Mouse (Mus musculus): Measurements from ENCODE around the gene Plekhb1. TPM values are rescaled to one million over a fixed set of nuclear protein-coding genes. Genes with fewer than 3 reads are reported as not detected.
A peak's percentile ranks its signal among the peaks of the same experiment; 100 is the strongest.

Gene Plekhb1
- 3.0 and 4.2 TPM in 2 replicates for polyA plus RNA-seq (2015; fragmentation: Nextera tagmentation; extraction: Ambion mirVana)

GRCm38 (mm10) chr7:100662231-100662630, at the start of gene Plekhb1:
TSS of gene Plekhb1 (minus strand) at chr7:100662414.
- Histone ChIP-seq H3K9me3 (no peaks in the 10 kb centered on the region), H3K9ac (no peak within 1 kb of the TSS), H3K4me2 (replicated peaks) (peak within 1 kb of the TSS; percentile 25; the same call in 1 of the 2 replicates), H3K4me1 (peaks cover 15% of the 10 kb centered on the region), H3K4me3 (no peak within 1 kb of the TSS), H3K27ac (0 out of 2 replicates have a peak within 1 kb of the TSS, but pooled peaks have one; percentile 15), H3K36me3 (no peaks in the 10 kb centered on the region), H3K27me3 (no peaks in the 10 kb centered on the region)
- ATAC-seq (ENCODE audit: low FRiP score, low read depth), result no peak
- WGBS, result 77% methylated on average over 8 of the region's 8 CpGs

- peak overlapping the region; percentile 91 for H3K4me2 ChIP-seq (replicated peaks)
These were observed 44.8 kb upstream of the Plekhb1 start for GRCm38 (mm10) chr7:100706883-100707480.

DNA sequence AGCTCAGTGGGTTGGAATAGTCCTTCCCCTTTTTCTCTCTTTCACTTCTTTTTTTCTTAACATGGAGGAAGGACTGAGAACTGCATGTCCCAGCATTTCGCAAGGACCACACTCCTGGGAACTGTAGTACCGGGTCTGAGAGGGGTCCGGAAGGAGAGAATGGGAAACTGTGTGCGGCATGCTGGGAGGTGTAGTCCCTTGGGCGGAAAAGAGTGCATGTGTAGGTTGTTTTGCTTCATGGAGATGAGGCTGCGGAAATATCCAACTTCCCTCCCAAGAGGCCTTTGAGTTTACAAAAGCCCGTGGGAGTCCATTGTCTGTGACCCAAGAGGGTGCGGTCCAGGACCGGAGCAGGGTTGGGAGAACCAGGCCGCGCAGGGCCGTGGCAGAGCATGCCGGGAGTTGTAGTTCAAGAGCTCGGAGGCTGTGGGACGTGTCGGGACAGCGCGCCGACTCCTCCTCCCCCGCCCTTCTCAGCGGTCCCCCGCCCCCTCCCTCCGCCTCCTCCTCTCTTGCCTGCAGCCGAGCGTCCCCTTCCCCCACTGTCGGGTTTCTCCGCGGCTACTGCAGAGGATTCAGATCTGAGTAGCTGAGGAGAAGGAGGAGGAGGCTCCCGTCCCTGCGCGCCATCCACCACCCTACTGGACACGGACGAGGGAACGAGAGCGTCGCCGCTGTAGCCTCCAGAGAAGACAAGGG, 44.1 kb upstream of the Plekhb1 start, which contains the start of gene Fam168a:
Gene Fam168a, plus strand, starts transcription at position 493 of the 699 bp plus-strand sequence.
- Histone ChIP-seq H3K9me3 (no peaks in the 10 kb centered on the region), H3K4me2 (replicated peaks) (peak within 1 kb of the TSS; percentile 91), H3K27ac (peak within 1 kb of the TSS; percentile 97), H3K4me1 (peaks cover 17% of the 10 kb centered on the region), H3K4me3 (peak within 1 kb of the TSS; percentile 90), H3K27me3 (no peaks in the 10 kb centered on the region), H3K9ac (peak within 1 kb of the TSS; percentile 94), H3K36me3 (no peaks in the 10 kb centered on the region)
- WGBS, result under 1% methylated on average over 36 of the region's 37 CpGs
- peak; percentile 98 for ATAC-seq (ENCODE audit: low FRiP score, low read depth)

More at GRCm38 (mm10) chr7:100706883-100707480, 44.8 kb upstream of the Plekhb1 start:
- no peaks in the 10 kb centered on the region for H3K9me3 ChIP-seq
- peak; percentile 33; the same call in 1 of the 2 replicates for ATAC-seq (ENCODE audit: low FRiP score, low read depth)
- H3K9ac ChIP-seq, result peak overlapping the region; percentile 94
- H3K27ac ChIP-seq, result peak overlapping the region; percentile 97
- 2% methylated on average over 23 of the region's 23 CpGs for WGBS
- no peaks in the 10 kb centered on the region for H3K27me3 ChIP-seq
- H3K4me1 ChIP-seq, result peaks cover 17% of the 10 kb centered on the region
- peak overlapping the region; percentile 90 for H3K4me3 ChIP-seq
- H3K36me3 ChIP-seq, result no peaks in the 10 kb centered on the region

GRCm38 (mm10) chr7:100699771-100700770, 37.9 kb upstream of the Plekhb1 start:
- Histone ChIP-seq H3K9me3 (no peaks in the 10 kb centered on the region), H3K4me2 (replicated peaks) (no peak overlapping the region), H3K36me3 (no peaks in the 10 kb centered on the region), H3K4me1 (no peaks in the 10 kb centered on the region), H3K9ac (no peak overlapping the region), H3K4me3 (no peak overlapping the region), H3K27ac (no peak overlapping the region), H3K27me3 (no peaks in the 10 kb centered on the region)
- WGBS, result 57% methylated on average over 8 of the region's 8 CpGs
- ATAC-seq (ENCODE audit: low FRiP score, low read depth), result no peak

DNA sequence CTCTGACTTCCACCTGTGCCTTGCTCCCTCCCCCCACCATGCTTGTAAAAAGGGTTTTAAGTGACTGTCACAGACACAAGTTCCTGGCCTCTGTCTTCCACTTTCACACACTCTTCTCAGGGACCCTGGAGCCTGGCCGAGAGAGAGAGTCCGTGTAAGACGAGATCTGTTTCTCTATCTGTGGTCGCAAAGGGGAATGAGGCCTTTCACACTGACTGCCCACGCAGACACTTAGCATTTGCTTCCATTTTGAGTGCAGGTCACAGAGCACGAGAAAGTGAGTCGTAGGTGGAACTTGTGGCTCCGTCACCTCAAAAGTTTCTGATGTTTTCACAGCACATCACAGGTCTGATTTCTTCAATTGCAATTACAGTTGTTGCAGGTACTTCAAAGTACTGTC, 31.0 kb upstream of the Plekhb1 start:
- Histone ChIP-seq H3K4me2 (replicated peaks) (no peak overlapping the region), H3K4me1 (no peaks in the 10 kb centered on the region), H3K4me3 (no peak overlapping the region), H3K9me3 (no peaks in the 10 kb centered on the region), H3K27me3 (no peaks in the 10 kb centered on the region), H3K36me3 (no peaks in the 10 kb centered on the region), H3K27ac (no peak overlapping the region), H3K9ac (no peak overlapping the region)
- no peak for ATAC-seq (ENCODE audit: low FRiP score, low read depth)
- 50% methylated on average over 8 of the region's 8 CpGs for WGBS

- H3K27ac ChIP-seq, result no peak overlapping the region
- H3K4me1 ChIP-seq, result no peaks in the 10 kb centered on the region
- no peak overlapping the region for H3K9ac ChIP-seq
- H3K36me3 ChIP-seq, result no peaks in the 10 kb centered on the region
- 71% methylated on average over 7 of the region's 7 CpGs for WGBS
- no peaks in the 10 kb centered on the region for H3K27me3 ChIP-seq
- H3K9me3 ChIP-seq, result no peaks in the 10 kb centered on the region
- H3K4me3 ChIP-seq, result no peak overlapping the region
- ATAC-seq (ENCODE audit: low FRiP score, low read depth), result peak; percentile 67
- no peak overlapping the region for H3K4me2 ChIP-seq (replicated peaks)
These were observed 26.3 kb upstream of the Plekhb1 start for GRCm38 (mm10) chr7:100688471-100688870.

- Histone ChIP-seq H3K4me1 (no peaks in the 10 kb centered on the region), H3K27me3 (no peaks in the 10 kb centered on the region), H3K9me3 (no peaks in the 10 kb centered on the region), H3K4me3 (no peak overlapping the region), H3K9ac (no peak overlapping the region), H3K4me2 (replicated peaks) (no peak overlapping the region), H3K27ac (no peak overlapping the region; the same call in 1 of the 2 replicates), H3K36me3 (no peaks in the 10 kb centered on the region)
- peak; percentile 77; the same call in 1 of the 2 replicates for ATAC-seq (ENCODE audit: low FRiP score, low read depth)
- WGBS, result 38% methylated on average over 13 of the region's 13 CpGs
These were observed 23.1 kb upstream of the Plekhb1 start for GRCm38 (mm10) chr7:100685061-100686030.

DNA sequence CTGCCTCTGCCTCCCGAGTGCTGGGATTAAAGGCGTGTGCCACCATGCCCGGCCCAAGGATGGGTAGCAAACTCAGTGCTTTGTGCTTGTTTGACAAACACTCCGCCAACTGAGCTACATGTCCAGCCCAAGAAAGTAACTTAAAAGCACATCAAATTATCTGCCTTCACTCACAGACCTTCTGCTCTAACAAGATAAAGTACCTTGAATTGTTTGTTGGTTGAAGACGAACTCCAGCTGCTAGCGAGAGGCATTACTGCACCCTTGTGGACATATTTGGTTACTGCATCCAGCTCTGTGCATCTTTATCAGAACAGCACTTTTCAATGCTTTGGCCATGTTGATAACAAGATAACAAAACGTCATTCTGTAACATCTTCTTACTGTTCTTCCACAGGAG, 22.3 kb upstream of the Plekhb1 start:
- H3K4me1 ChIP-seq, result peaks cover 1% of the 10 kb centered on the region
- ATAC-seq (ENCODE audit: low FRiP score, low read depth), result no peak
- no peak overlapping the region for H3K4me2 ChIP-seq (replicated peaks)
- no peaks in the 10 kb centered on the region for H3K36me3 ChIP-seq
- H3K9ac ChIP-seq, result no peak overlapping the region
- H3K27me3 ChIP-seq, result no peaks in the 10 kb centered on the region
- H3K27ac ChIP-seq, result no peak overlapping the region
- no peaks in the 10 kb centered on the region for H3K9me3 ChIP-seq
- 57% methylated on average over 7 of the region's 7 CpGs for WGBS
- H3K4me3 ChIP-seq, result no peak overlapping the region

DNA sequence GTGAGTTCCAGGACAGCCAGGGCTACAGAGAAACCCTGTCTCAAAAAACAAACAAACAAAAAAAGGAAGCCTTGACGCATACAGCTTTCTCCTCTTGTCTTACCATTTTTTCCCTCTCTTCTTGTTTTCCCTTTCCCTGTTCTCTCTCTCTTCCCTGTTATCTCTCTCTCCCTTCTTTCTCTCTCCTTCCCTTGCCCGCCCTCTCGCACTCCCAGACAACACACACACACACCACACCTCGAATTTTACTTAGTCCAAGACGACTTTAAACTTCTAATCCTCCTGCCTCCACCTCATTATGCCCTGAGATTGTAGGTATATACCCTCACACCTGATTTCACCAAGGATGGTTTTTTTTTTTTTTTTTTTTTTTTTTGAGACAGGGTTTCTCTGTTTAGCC, 21.9 kb upstream of the Plekhb1 start:
- Histone ChIP-seq H3K36me3 (no peaks in the 10 kb centered on the region), H3K9me3 (no peaks in the 10 kb centered on the region), H3K27me3 (no peaks in the 10 kb centered on the region), H3K4me1 (peaks cover 6% of the 10 kb centered on the region), H3K4me2 (replicated peaks) (no peak overlapping the region), H3K9ac (no peak overlapping the region), H3K4me3 (no peak overlapping the region), H3K27ac (no peak overlapping the region)
- no peak for ATAC-seq (ENCODE audit: low FRiP score, low read depth)
- WGBS, result 72% methylated on average over 5 of the region's 5 CpGs

DNA sequence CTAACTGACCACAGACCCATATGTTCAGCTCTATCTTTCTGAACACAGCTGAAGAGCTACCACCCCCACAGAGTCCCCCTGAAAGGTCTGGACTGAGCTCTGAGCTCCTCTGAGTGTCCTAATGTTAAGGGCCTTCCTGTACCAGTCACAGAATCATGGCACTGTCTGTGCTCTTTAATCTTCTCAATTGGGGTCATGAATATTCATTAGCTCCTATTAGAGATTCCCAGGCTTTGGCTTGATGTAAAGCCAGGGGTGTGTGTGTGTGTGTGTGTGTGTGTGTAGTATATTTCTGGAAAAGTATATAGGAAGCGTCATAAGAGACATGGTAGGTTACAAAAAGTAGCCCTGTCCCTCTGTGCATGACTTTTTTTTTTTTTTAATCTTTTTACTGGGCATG, 21.0 kb upstream of the Plekhb1 start:
- 92% methylated on average over 1 of the region's 1 CpGs for whole genome bisulfite sequencing
- Histone ChIP-seq H3K27me3 (no peaks in the 10 kb centered on the region), H3K4me2 (replicated peaks) (no peak overlapping the region), H3K9ac (no peak overlapping the region), H3K4me1 (peaks cover 14% of the 10 kb centered on the region), H3K27ac (no peak overlapping the region), H3K9me3 (no peaks in the 10 kb centered on the region), H3K4me3 (no peak overlapping the region), H3K36me3 (no peaks in the 10 kb centered on the region)
- ATAC-seq (ENCODE audit: low FRiP score, low read depth), result no peak

DNA sequence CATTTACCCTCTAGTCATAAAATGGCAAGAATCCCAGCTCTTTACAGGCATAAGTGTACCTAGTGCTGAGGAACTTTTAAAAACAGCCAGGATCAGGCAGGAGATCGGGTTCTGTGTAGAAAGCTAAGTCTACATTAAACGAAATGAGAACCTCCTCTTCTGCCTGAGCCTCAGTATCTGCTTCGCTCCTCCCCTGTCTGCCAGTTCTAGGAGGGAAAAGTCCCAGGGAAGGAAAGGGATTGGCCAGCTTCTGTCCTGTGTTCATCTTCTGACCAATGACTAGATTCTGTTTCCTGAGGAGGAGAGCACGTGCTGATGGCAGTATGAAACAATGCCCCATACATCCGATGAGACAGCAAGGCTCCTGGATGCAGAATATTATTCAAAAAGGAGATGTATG, 18.9 kb upstream of the Plekhb1 start:
- no peak overlapping the region for H3K9ac ChIP-seq
- no peak overlapping the region for H3K27ac ChIP-seq
- peaks cover 16% of the 10 kb centered on the region for H3K4me1 ChIP-seq
- no peak overlapping the region for H3K4me2 ChIP-seq (replicated peaks)
- 61% methylated on average over 5 of the region's 5 CpGs for WGBS
- H3K9me3 ChIP-seq, result no peaks in the 10 kb centered on the region
- no peak for ATAC-seq (ENCODE audit: low FRiP score, low read depth)
- H3K36me3 ChIP-seq, result no peaks in the 10 kb centered on the region
- H3K27me3 ChIP-seq, result no peaks in the 10 kb centered on the region
- H3K4me3 ChIP-seq, result no peak overlapping the region

All from limb, embryonic 13.5 days (tissue).